Mouse (Mus musculus): ENCODE measurements around the gene Pik3r1. TPM values are rescaled to one million over a fixed set of nuclear protein-coding genes. Genes with fewer than 3 reads are reported as not detected.

The Pik3r1 gene
- polyA plus RNA-seq, 1 experiment = 25.9 TPM

- DNase-seq = no peak
- 65% methylated on average over 2 of the region's 2 CpGs for WGBS
- TF ChIP-seq CTCF (IDR thresholded peaks at IDR 0.05; ENCODE audit: insufficient read depth, low read length) (no peak), POLR2A (IDR thresholded peaks at IDR 0.05; ENCODE audit: borderline replicate concordance, extremely low read depth, low read depth, low read length) (no peak)
- H3K4me3 ChIP-seq (replicated peaks; ENCODE audit: extremely low read depth, low read depth, low read length) = no peak overlapping the region
- no peaks in the 10 kb centered on the region for H3K4me1 ChIP-seq (ENCODE audit: control insufficient read depth, insufficient read depth, low read length)
These were observed 126.4 kb downstream of the Pik3r1 start for GRCm38 (mm10) chr13:101641632-101642031.

- Histone ChIP-seq H3K4me3 (replicated peaks; ENCODE audit: extremely low read depth, low read depth, low read length) (no peak overlapping the region), H3K4me1 (ENCODE audit: control insufficient read depth, insufficient read depth, low read length) (no peaks in the 10 kb centered on the region)
- DNase-seq = no peak
- TF ChIP-seq POLR2A (IDR thresholded peaks at IDR 0.05; ENCODE audit: borderline replicate concordance, extremely low read depth, low read depth, low read length) (no peak), CTCF (IDR thresholded peaks at IDR 0.05; ENCODE audit: insufficient read depth, low read length) (no peak)
- 14% methylated on average over 1 of the region's 1 CpGs for WGBS
These were observed 132.2 kb downstream of the Pik3r1 start for GRCm38 (mm10) chr13:101635837-101636236.

DNA sequence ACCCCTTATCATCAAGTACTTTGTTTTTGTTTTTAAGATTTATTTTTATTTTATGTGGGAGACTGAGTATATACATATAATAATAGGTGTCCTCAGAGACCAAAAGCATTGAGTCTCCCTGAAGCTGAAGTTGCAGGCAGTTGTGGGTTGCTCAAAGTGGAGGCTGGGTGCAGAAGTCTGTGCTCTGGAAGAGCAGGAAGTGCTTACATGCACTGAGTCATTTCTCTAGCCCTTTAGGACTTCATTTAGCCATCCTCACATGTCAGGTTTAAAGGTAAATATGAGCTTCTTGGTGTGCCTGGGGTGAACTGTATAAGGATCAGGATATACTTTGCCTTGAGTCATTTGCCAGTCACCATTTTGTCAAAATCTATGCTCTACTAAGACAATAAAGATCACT lies 133.6 kb downstream of the Pik3r1 start:
- Histone ChIP-seq H3K4me3 (replicated peaks; ENCODE audit: extremely low read depth, low read depth, low read length) (no peak overlapping the region), H3K4me1 (ENCODE audit: control insufficient read depth, insufficient read depth, low read length) (no peaks in the 10 kb centered on the region)
- DNase-seq = no peak
- TF ChIP-seq CTCF (IDR thresholded peaks at IDR 0.05; ENCODE audit: insufficient read depth, low read length) (no peak), POLR2A (IDR thresholded peaks at IDR 0.05; ENCODE audit: borderline replicate concordance, extremely low read depth, low read depth, low read length) (no peak)

GRCm38 (mm10) chr13:101633620-101634019 lies 134.4 kb downstream of the Pik3r1 start:
- no peak for DNase-seq
- Histone ChIP-seq H3K4me3 (replicated peaks; ENCODE audit: extremely low read depth, low read depth, low read length) (no peak overlapping the region), H3K4me1 (ENCODE audit: control insufficient read depth, insufficient read depth, low read length) (no peaks in the 10 kb centered on the region)
- TF ChIP-seq CTCF (IDR thresholded peaks at IDR 0.05; ENCODE audit: insufficient read depth, low read length) (no peak), POLR2A (IDR thresholded peaks at IDR 0.05; ENCODE audit: borderline replicate concordance, extremely low read depth, low read depth, low read length) (no peak)

- Histone ChIP-seq H3K4me3 (replicated peaks; ENCODE audit: extremely low read depth, low read depth, low read length) (no peak overlapping the region), H3K4me1 (ENCODE audit: control insufficient read depth, insufficient read depth, low read length) (no peaks in the 10 kb centered on the region)
- TF ChIP-seq POLR2A (IDR thresholded peaks at IDR 0.05; ENCODE audit: borderline replicate concordance, extremely low read depth, low read depth, low read length) = no peak
- TF ChIP-seq CTCF (IDR thresholded peaks at IDR 0.05; ENCODE audit: insufficient read depth, low read length) = no peak
- no peak for DNase-seq
- WGBS = 40% methylated on average over 4 of the region's 4 CpGs
These were observed 135.2 kb downstream of the Pik3r1 start for GRCm38 (mm10) chr13:101632771-101633170.

DNA sequence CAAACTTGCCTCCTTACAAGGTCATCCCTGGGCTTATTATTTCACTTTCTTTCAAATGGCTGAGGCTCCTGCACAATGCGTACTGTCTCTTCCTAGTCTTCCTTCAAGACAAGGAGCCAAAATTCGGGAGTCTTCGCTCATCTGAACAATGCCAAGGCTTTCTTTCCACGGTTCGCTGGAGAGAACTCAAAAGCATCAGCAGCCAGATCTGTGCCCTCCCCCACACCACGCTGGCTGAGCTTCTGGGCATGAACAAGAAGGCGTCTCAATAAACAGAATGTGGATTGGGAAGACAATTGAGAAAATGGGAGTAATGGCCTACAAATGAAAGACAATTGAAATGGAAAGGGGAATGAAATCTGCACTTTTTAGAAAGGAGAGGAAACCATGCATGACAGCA lies 136.5 kb downstream of the Pik3r1 start:
- H3K4me3 ChIP-seq (replicated peaks; ENCODE audit: extremely low read depth, low read depth, low read length) = no peak overlapping the region
- WGBS = 85% methylated on average over 7 of the region's 7 CpGs
- H3K4me1 ChIP-seq (ENCODE audit: control insufficient read depth, insufficient read depth, low read length) = no peaks in the 10 kb centered on the region
- no peak for DNase-seq
- no peak for TF ChIP-seq CTCF (IDR thresholded peaks at IDR 0.05; ENCODE audit: insufficient read depth, low read length)
